Mouse (Mus musculus): ENCODE results near the gene Sema6c.
"Not testable (repeated sequence)": the region's sequence is repeated elsewhere in the genome, so short reads cannot be mapped to it uniquely, and the experiment has no call there.

The Sema6c gene

GRCm38 (mm10) chr3:95186100-95186499 lies 25.8 kb downstream of the Sema6c start:
- no peak for DNase-seq (ENCODE audit: low spot score)

GRCm38 (mm10) chr3:95186888-95187287 lies 26.6 kb downstream of the Sema6c start:
- DNase-seq (ENCODE audit: low spot score), result no peak

GRCm38 (mm10) chr3:95194721-95195135 lies 34.5 kb downstream of the Sema6c start:
- no peak for DNase-seq (ENCODE audit: low spot score)

- DNase-seq (ENCODE audit: low spot score), result no peak
Measured at GRCm38 (mm10) chr3:95195772-95196171, 35.5 kb downstream of the Sema6c start.

- DNase-seq (ENCODE audit: low spot score), result no peak
Measured at GRCm38 (mm10) chr3:95199101-95199500, 38.8 kb downstream of the Sema6c start.

GRCm38 (mm10) chr3:95200132-95200531 lies 39.9 kb downstream of the Sema6c start:
- no peak for DNase-seq (ENCODE audit: low spot score)

- no peak for DNase-seq (ENCODE audit: low spot score)
Measured at GRCm38 (mm10) chr3:95200562-95200961, 40.3 kb downstream of the Sema6c start.

- DNase-seq (ENCODE audit: low spot score), result no peak
Measured at GRCm38 (mm10) chr3:95203880-95204279, 43.6 kb downstream of the Sema6c start.

GRCm38 (mm10) chr3:95208286-95208685 lies 48.0 kb downstream of the Sema6c start:
- no peak for DNase-seq (ENCODE audit: low spot score)

GRCm38 (mm10) chr3:95210585-95210984 lies 50.3 kb downstream of the Sema6c start:
- DNase-seq (ENCODE audit: low spot score), result no peak

GRCm38 (mm10) chr3:95212889-95213608 lies 52.8 kb downstream of the Sema6c start:
- DNase-seq (ENCODE audit: low spot score), result not testable (repeated sequence)

GRCm38 (mm10) chr3:95213609-95213975 lies 53.3 kb downstream of the Sema6c start:
- DNase-seq (ENCODE audit: low spot score), result no peak

GRCm38 (mm10) chr3:95216655-95217254 lies 56.5 kb downstream of the Sema6c start:
- DNase-seq (ENCODE audit: low spot score), result no peak

- peak; percentile 90 for DNase-seq (ENCODE audit: low spot score)
Measured at GRCm38 (mm10) chr3:95217255-95218134, 57.2 kb downstream of the Sema6c start, which contains the start of gene Gabpb2. Gene Gabpb2, minus strand, starts transcription at chr3:95217916.

- peak; percentile 60 for DNase-seq (ENCODE audit: low spot score)
Measured at GRCm38 (mm10) chr3:95218466-95219137, 58.3 kb downstream of the Sema6c start.

- no peak for DNase-seq (ENCODE audit: low spot score)
Measured at GRCm38 (mm10) chr3:95223041-95223440, 62.8 kb downstream of the Sema6c start.

Data from c-Kit-positive CD71-positive TER-119-positive erythroid progenitor cells, embryonic 14.5 days (primary cell).